Mouse (Mus musculus): ENCODE measurements at regions not wholly inside any gene's neighbourhood (a gene's known extent, or its start where the extent isn't known, plus 50 kb on each side); places are given as distances from the start of the nearest gene placed in this dataset.

GRCm38 (mm10) chr1:76070831-76071321 is 524.8 kb downstream of the Slc4a3 start:
- no peak for DNase-seq (ENCODE audit: extremely low read depth, insufficient read length, low spot score)

- DNase-seq (ENCODE audit: extremely low read depth, insufficient read length, low spot score), result no peak
These were observed 529.1 kb downstream of the Slc4a3 start for GRCm38 (mm10) chr1:76075213-76075612.

GRCm38 (mm10) chr1:76075685-76076455 is 529.8 kb downstream of the Slc4a3 start:
- no peak for DNase-seq (ENCODE audit: extremely low read depth, insufficient read length, low spot score)

DNA sequence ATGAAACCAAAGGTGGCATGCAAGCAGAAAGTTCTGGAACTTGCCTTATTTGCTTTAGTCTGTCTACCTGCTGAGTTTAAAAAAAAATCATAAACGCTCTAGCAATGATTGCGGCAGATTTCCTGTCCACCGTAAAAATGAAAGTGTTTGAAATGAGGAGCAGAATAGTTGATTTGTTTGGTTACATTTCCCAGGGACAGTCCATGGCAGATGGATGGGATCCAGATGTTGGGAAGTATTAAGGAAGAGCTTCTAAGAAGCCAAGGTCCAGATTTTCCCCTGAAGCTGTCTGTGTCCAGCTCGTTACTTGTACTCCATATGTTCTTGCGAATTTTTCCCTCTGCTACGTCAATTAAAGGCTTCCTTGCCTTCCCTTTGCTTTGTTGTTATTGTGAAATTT is 534.2 kb downstream of the Slc4a3 start:
- no peak for DNase-seq (ENCODE audit: extremely low read depth, insufficient read length, low spot score)

- DNase-seq (ENCODE audit: extremely low read depth, insufficient read length, low spot score), result no peak
These were observed 535.6 kb downstream of the Slc4a3 start for GRCm38 (mm10) chr1:76081700-76082099.

DNA sequence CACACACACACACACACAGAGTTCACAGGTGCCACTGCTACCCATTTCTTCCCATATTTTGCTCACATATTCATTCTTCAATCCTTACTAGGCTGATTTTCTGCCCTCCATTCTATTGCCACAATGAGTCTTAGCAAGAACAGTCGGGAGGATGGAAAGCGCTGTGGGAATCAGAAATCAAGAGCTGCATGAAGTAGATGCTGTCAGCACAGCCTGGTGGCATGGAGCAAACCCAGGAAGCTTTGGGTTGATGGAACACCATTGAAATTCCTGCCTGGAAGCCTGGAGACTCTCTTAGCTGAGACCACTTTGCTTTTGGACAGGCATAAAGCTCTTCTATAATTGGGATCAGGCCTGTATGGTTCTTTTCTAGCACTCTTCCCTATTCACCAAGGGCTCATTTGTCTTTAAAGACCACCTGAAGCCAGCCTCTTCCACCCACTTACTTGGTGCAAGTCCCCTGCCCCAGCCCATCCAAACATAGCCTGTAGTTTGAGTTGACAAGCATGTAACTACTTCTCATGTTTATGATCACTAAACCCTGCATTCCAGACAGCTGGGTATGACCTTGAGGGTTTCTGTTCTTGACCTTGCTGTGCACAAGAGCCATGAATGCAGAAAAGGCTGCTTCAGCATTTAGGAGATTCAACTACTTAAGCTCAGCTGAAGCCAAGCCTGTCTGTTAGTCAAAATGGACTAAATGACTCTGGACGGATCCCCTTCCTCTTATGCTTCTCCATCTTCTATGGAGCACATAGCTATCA is 537.4 kb downstream of the Slc4a3 start:
- DNase-seq (ENCODE audit: extremely low read depth, insufficient read length, low spot score), result no peak

DNA sequence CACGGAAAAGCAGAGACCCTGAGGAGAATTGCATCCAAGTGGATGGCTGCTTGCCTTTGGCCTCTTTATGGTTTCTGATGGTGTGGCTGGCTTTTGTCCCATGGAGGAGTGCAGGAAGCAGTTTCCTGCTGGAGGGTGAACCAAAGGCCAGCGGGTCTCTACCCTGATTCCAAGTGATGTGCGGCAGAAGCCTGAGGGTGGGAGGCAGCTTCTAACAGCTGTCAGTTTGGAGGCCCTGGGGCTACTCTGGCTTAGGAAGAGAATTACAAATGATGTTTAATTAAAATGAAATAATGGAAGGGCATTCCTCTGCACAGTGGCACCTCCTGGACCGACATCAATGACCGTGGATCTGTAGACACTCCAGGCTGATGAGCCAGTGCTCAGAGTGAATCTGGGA is 545.0 kb downstream of the Slc4a3 start:
- DNase-seq (ENCODE audit: extremely low read depth, insufficient read length, low spot score), result no peak

DNA sequence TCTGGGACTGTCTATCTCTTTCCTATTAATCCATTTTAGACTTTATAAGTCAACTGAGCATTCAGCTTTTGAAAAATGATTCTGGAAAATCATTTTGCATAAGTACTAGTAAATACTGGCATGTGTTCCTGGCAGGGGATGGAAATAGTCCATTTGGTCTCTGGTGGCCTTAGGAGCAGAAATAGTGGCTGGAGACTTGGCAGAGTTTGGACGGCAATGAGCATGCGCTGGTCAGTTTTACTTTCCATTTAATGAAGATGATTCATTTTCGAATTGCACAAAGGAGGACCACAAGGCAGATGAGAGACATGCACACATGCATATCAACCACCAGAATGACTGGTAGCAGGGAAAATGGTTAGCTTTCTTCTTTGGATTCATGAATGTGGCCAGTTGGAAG is 567.2 kb downstream of the Slc4a3 start:
- no peak for DNase-seq (ENCODE audit: extremely low read depth, insufficient read length, low spot score)

DNA sequence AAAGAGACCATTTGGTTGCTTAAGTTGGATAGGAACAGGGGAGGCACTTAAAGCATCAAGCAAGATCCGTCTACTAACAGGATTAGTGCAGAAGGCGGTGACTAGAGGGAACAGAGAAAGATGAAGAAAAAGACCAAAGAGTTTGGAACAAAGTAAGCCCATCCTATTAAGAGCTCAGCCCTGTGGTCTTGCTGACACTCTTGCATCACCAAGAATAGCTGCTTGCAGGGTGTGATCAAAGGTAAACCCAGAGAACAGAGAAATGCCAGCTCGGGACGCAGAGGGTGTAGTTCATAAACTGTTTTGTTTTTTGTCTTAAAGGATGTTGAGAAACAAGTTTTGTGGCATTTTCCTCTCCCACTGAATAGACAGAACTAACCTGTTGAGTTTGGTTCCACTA is 574.8 kb downstream of the Slc4a3 start:
- no peak for DNase-seq (ENCODE audit: extremely low read depth, insufficient read length, low spot score)

DNA sequence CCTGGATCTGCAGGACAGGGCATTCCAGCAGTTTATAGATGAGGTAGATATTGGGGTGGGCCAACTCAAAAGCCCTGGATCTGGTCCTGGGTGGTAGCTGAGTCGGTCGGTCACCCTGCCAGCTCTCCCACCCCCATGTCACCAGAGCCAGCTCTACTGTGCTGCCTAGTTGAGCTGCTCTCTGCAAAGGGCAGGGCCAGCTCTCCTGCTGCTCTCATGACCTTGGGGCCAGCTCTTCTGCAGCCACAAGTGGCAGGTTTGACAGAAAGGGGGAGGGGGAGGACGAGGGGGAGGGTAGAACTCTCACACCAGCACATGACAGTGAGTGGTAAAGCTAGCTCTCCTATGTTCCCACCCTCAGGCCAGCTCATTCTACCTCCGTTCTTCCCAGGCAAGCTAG is 584.3 kb downstream of the Slc4a3 start:
- DNase-seq (ENCODE audit: extremely low read depth, insufficient read length, low spot score), result no peak

GRCm38 (mm10) chr1:76136810-76137209 is 590.7 kb downstream of the Slc4a3 start:
- DNase-seq (ENCODE audit: extremely low read depth, insufficient read length, low spot score), result no peak

DNA sequence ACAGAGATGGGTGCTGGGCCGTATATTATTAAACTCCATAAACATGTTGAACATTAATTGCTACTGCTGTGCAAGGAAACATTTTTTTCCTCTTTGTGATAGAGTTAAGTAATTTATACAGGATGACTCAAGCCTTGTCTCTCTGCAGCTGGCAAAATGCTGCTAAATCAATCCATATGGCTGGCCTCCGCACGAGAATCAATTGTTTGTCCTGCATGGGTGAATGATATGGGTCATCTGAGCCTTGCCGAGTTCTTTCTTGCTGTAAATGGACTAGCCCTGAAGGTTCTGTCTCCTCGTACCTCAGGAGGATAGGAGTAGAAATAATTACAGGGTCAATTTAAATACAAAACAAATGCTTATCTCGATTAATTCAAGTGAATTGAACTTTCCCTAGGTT is 591.6 kb downstream of the Slc4a3 start:
- no peak for DNase-seq (ENCODE audit: extremely low read depth, insufficient read length, low spot score)

- DNase-seq (ENCODE audit: extremely low read depth, insufficient read length, low spot score), result no peak
These were observed 597.5 kb downstream of the Slc4a3 start for GRCm38 (mm10) chr1:76143516-76143915.

DNA sequence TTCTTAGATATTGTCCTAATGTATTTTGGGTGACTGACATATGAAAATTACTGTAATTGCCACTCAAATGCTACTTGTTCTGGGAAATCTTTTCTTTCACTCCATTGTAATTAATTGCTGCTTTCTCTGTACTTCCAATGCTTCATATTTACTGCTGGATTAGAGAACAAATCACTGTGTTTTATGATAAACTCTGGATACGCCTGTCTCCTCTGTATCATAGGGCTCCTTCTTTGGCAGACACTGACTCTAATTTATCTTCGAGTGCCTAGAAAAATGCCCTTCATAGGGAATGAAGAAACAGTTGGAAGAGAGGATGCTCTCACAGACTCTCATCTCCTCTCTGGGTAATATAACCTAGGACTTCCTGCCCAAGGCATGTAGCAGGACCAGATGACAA is 602.9 kb downstream of the Slc4a3 start:
- no peak for DNase-seq (ENCODE audit: extremely low read depth, insufficient read length, low spot score)

- DNase-seq (ENCODE audit: extremely low read depth, insufficient read length, low spot score), result no peak
These were observed 610.2 kb downstream of the Slc4a3 start for GRCm38 (mm10) chr1:76156291-76156690.

- no peak for DNase-seq (ENCODE audit: extremely low read depth, insufficient read length, low spot score)
These were observed 621.4 kb downstream of the Slc4a3 start for GRCm38 (mm10) chr1:76167486-76167885.

DNA sequence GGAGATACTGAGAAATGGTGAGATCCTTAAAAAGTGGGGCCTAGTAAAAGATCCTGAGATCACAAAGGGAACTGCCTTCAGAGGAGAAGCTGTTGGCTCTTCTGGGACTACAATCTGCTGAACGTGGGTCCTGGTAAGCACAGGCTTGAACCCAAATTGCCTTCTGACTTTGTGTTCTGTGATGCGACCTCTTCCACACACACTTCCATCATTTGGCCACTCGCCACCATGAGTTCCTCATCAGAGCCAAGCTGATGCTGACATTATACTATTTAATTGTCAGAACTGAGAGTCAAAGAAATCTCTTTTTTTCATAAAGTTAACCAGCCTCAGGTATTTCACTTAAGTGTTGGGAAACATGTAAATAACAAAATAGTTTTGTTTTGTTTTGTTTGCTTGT is 635.1 kb downstream of the Slc4a3 start:
- DNase-seq (ENCODE audit: extremely low read depth, insufficient read length, low spot score), result no peak

DNA sequence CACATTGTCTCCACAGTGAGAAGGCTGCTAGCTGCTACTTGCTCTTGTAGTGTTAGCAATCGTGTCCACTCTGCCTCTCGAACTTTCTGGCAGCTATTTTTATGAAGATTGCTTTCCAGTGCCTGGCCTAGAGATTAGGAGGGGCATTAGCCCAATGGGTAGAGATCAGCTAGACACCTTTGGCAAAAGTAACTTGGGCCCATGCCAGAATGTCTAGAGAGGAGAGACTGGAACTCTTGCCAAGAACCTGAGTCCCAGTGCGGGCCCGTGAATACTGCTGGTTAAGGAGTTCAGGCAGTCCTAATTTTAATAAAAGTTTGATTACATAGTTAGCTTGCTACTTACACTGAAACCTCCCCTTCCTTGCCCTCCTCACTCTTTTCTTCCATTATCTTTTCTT is 648.8 kb downstream of the Slc4a3 start:
- no peak for DNase-seq (ENCODE audit: extremely low read depth, insufficient read length, low spot score)

DNA sequence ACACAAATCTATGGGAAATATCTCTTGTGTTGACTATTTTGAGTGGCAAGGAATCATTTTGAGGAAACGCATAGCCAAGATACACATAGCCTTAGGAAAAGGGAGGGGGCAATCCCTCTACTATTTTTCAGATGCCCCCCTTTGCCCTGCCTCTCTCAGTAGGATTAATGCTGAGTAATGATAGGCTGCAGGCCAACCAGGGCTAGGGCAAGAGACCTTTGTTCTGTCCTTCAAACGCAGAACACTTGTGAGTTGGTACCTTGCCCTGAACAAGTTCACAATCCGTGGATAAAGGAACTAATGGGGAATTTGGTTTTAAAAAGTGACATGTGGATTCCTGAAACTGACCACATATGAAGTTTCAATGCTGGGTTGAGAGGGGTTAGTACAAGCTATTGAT is 651.6 kb downstream of the Slc4a3 start:
- DNase-seq (ENCODE audit: extremely low read depth, insufficient read length, low spot score), result no peak

DNA sequence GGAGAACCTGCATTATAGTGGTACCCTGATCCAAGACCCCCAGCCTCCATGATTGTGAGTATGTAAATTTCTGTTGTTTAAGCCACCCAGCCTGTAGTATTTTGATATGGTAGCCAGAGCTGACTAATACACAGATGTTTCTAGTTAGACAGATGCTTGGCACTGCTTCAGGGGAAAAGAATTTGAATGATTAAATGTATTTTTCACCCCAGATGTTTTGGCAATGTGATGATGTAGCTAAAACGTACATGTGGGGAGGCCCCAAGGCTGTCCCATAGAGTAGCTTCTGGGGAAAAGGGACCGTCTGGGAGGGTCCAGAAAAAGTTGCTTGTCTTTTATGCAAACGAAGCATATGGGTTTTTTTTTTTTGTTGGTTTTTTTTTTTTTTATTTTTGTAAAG is 654.8 kb downstream of the Slc4a3 start:
- no peak for DNase-seq (ENCODE audit: extremely low read depth, insufficient read length, low spot score)

- DNase-seq (ENCODE audit: extremely low read depth, insufficient read length, low spot score), result no peak
These were observed 666.4 kb downstream of the Slc4a3 start for GRCm38 (mm10) chr1:76212486-76212885.

DNA sequence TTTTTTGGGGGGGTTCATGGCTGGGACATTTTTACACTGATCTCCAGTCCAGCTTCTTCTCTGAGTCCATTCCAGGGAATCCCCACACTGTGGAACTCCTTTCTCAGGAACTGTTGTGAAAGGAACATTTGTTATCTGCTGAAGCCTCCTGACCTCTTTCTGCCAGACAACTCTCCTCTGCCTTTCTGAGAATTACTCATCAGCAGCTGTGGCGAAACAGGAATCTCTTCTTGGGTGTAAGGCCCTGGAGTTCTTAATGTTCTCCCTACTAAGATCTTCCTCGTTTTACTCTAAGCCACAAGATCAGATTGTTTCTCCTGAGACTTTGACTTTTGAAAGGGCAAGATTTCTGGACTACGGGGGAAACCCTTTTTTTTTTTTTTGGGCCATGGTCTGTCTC is 698.7 kb downstream of the Slc4a3 start:
- no peak for DNase-seq (ENCODE audit: extremely low read depth, insufficient read length, low spot score)

Measured in 3134 (cell line).